Mouse (Mus musculus): Measurements from ENCODE around the gene Tspan33.
"Not testable (repeated sequence)": the region's sequence is repeated elsewhere in the genome, so short reads cannot be mapped to it uniquely, and the experiment has no call there.

The Tspan33 gene

GRCm38 (mm10) chr6:29756001-29756400, 62.0 kb downstream of the Tspan33 start:
- no peak for DNase-seq (ENCODE audit: low spot score)

GRCm38 (mm10) chr6:29756476-29756875, 62.5 kb downstream of the Tspan33 start:
- no peak for DNase-seq (ENCODE audit: low spot score)

- peak; percentile 54 for DNase-seq (ENCODE audit: low spot score)
Measured at GRCm38 (mm10) chr6:29758417-29758816, 64.4 kb downstream of the Tspan33 start.

GRCm38 (mm10) chr6:29759012-29759679, 65.1 kb downstream of the Tspan33 start:
- DNase-seq (ENCODE audit: low spot score) = no peak

GRCm38 (mm10) chr6:29760397-29760796, 66.4 kb downstream of the Tspan33 start:
- DNase-seq (ENCODE audit: low spot score) = not testable (repeated sequence)

GRCm38 (mm10) chr6:29761282-29761681, 67.3 kb downstream of the Tspan33 start:
- no peak for DNase-seq (ENCODE audit: low spot score)

- DNase-seq (ENCODE audit: low spot score) = no peak
Measured at GRCm38 (mm10) chr6:29762524-29762923, 68.5 kb downstream of the Tspan33 start.

GRCm38 (mm10) chr6:29766874-29767273, 72.9 kb downstream of the Tspan33 start:
- no peak for DNase-seq (ENCODE audit: low spot score)

Measured in ovary, postnatal 36 days (tissue).